Mouse (Mus musculus): ENCODE measurements at regions not wholly inside any gene's neighbourhood (a gene's known extent, or its start where the extent isn't known, plus 50 kb on each side); places are given as distances from the start of the nearest gene placed in this dataset.

- peak; percentile 21 to 29 for DNase-seq
- intact Hi-C loops (cut with DNase I) = no loop called here
Measured at GRCm38 (mm10) chr11:82596801-82597200, 167.3 kb downstream of the Cct6b start.

DNA sequence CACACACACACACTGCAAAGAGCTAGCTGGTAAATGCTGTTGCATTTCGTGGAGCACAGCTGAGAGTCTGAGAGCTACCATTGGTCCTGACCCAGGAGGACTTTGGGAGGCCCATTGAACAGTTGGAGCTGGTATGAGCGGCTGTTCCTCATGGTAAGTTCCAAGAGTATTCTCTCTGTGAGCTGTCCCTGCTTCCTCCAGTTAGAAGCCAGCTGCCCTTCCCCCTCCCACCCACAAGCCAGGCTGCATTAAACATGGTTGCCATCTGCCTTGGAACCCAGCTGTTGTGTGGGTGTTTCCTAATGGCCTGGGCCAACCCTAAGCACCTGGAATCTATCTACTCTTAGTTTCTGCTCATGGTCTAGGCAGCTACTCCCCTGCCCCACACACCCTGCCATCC, 174.4 kb downstream of the Cct6b start:
- intact Hi-C loops (cut with DNase I) = no loop called here
- no peak for DNase-seq

DNA sequence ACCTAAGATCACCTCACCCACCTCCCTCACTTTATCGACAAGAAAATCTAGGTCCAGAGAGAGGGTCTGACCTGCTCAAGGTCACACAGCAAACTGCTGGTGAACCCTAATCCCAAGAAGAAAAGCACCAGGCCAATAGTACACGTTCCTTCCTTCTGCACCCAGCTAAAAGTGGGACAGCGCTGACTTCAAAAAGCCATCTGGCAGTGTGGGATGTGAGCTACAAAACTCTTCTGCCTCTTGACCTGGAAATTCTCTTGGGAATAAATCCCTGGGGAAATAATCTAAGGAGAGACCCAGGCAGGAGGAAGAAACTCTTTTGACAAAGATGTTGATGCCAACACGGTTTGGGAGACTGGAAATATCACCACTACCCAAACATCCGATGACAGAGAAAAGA, 175.4 kb downstream of the Cct6b start:
- intact Hi-C loops (cut with DNase I) = no loop called here
- DNase-seq = no peak

- intact Hi-C loops (cut with DNase I) = no loop called here
Measured at GRCm38 (mm10) chr11:82579841-82580415, 184.2 kb downstream of the Cct6b start.

DNA sequence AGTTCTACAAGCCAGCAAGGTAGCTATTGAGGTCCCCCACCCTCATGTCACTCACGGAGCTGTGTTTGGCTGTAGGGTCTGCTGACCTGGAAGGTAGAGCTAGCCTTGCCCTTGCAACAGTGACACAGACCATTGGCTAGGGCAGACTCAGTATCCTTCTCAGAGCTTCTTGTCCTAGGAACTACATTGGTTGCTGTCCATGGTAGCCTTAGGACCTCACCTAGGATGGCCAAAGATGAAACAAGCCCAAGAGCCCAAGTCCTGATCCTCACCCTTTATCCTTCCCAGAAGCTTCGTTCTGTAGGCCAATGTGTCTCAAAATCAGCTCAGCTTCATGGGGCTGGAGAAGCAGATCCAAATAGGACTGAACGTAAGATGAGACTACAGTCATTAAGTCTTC, 187.3 kb downstream of the Tmem132e start:
- peak in 1 of 2 experiments; percentile 4 for DNase-seq
- intact Hi-C loops (cut with DNase I) = no loop called here

More at GRCm38 (mm10) chr11:82579841-82580415, 184.2 kb downstream of the Cct6b start:
- DNase-seq = no peak

GRCm38 (mm10) chr11:82573126-82573525, 184.4 kb downstream of the Tmem132e start:
- DNase-seq = no peak

GRCm38 (mm10) chr11:82571525-82571924, 182.8 kb downstream of the Tmem132e start:
- peak in 1 of 2 experiments; percentile 4 for DNase-seq
- intact Hi-C loops (cut with DNase I) = no loop called here

More at GRCm38 (mm10) chr11:82573126-82573525, 184.4 kb downstream of the Tmem132e start:
- intact Hi-C loops (cut with DNase I) = no loop called here

- intact Hi-C loops (cut with DNase I) = no loop called here
- DNase-seq = no peak
Measured at GRCm38 (mm10) chr11:82569819-82570218, 181.1 kb downstream of the Tmem132e start.

GRCm38 (mm10) chr11:82568219-82568676, 179.5 kb downstream of the Tmem132e start:
- no peak for DNase-seq
- intact Hi-C loops (cut with DNase I) = no loop called here

GRCm38 (mm10) chr11:82567014-82567685, 178.4 kb downstream of the Tmem132e start:
- no peak for DNase-seq
- intact Hi-C loops (cut with DNase I) = no loop called here

GRCm38 (mm10) chr11:82566092-82566491, 177.4 kb downstream of the Tmem132e start:
- no peak for DNase-seq
- intact Hi-C loops (cut with DNase I) = no loop called here

DNA sequence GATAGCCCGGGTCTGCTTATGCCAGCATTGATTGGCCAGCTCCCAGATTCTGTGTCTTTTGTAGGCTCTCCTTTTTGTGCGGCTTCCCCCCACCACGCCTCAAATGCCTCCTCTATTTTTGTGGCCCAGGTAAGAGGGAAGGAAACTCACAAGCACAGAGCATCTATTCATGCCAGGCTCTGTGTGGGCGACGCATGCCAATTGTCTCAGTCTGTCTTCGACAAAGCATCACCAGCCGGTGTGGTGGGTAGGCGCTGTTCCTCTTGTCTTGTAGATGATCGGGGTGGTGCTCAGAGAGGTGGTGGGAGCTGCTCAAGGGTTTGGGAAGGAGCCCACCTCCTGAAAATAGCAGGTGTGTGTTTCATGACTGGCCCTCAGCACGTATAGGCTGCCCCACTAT, 175.5 kb downstream of the Tmem132e start:
- DNase-seq = no peak
- intact Hi-C loops (cut with DNase I) = no loop called here

DNA sequence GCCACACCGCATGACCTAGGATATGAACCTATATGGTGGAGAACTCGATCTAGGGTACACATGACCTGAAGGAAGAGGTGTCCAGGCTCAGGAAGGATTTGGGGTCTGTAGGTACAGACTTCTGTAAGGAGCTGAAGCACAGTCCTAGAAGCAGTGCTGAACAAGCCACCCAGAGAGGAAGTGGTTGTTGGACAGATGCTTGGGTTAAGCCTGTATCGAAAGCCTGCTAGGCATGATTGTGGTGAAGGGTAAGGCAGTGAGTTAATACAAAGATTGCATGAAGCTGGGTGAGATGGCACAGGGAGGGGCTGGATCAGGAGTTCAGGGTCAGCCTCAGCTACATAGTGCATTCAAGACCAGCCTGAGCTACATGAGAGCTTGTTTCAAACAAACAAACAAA, 153.3 kb downstream of the Tmem132e start:
- DNase-seq = no peak
- intact Hi-C loops (cut with DNase I) = no loop called here

- intact Hi-C loops (cut with DNase I) = no loop called here
- no peak for DNase-seq
Measured at GRCm38 (mm10) chr11:82541376-82541775, 152.7 kb downstream of the Tmem132e start.

DNA sequence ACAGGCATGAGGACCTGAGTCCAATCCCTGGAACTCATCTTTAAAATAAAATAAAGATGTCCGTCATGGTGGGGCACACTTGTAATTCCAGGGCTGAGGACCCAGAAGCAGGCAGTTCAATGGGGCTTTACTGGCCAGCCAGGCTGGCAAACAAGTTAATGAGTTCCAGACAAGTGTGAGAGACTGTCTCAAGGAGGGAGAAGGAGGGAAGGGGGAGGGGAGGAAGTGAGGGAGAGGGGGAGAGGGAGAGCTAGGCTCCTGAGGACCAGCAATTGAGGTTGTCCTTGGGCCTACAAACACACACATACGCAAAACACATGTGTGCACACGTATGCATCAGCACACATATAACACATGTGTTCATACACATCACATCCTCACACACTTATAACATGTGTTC, 149.2 kb downstream of the Tmem132e start:
- no peak for DNase-seq
- intact Hi-C loops (cut with DNase I) = no loop called here

DNA sequence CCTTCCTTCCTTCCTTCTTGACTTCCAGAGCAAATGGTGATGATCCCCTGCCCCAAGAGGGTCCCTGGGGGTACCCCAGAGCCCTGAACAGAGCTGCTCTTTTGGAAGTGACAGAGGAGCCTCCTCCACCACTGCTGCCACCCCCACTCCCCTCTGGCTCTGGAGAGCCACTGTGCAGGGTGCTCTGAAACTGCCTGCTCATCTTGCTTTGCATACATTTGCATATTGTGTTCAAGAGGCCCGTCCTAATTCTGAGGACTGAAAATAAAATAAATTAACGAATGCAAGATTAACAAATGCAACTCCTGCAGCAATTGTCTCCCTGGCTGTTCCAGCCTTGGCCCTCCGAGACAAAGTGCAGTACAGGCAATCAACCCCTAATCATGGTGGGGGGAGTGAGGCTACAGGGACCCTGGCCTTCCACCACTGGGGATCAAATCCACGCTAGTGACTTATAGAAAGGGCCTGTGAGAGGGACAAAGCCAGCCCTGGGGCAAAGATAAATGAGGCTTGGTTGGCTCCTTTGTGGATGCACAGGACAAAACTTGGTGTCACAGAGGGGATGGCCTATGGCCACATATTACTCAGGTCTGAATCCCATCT, 134.6 kb downstream of the Tmem132e start:
- intact Hi-C loops (cut with DNase I) = no loop called here
- no peak for DNase-seq

DNA sequence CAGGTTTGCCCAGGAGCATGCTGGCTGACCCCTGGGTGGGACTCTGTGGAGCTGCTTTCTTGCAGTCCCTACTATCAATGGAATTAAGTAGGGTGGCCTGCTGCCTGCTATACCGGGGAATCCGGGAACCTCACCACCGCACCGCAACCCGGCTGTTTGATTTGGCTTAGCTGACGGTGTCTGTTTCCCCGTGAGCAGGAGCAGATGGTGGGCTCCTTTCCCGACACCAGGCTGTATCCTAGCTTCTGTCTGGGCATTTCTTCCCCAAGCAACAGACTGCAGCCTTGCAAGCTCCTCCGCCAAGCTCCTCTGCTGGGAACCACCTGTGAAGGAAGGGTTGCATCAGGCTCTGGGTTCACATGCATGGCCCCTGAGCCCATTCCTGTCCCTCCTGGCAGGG, 132.7 kb downstream of the Tmem132e start:
- DNase-seq = no peak
- intact Hi-C loops (cut with DNase I) = no loop called here

DNA sequence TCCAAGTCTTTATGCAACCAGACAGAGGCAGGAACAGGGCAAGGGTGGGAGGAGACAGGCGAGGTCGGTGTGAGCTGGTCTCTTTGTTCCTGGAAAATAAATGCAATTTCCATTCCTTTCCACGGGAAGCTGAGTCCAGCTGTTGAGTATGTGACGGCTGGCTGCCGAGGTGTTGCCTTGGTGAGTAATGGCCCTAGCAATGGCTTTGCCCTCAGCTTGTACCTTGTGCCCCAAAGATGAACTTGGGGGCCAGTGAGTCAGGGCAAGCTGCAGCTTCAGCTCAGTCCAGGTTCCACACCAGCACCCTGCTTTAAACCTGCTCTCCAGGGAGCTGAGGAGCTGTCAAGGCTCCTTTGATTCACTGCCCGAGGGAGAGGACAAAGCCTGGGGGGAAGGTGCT, 130.0 kb downstream of the Tmem132e start:
- intact Hi-C loops (cut with DNase I) = no loop called here
- no peak for DNase-seq

- peak; percentile 31 to 58 for DNase-seq
- intact Hi-C loops (cut with DNase I) = no loop called here
Measured at GRCm38 (mm10) chr11:82514526-82515144, 125.9 kb downstream of the Tmem132e start.

DNA sequence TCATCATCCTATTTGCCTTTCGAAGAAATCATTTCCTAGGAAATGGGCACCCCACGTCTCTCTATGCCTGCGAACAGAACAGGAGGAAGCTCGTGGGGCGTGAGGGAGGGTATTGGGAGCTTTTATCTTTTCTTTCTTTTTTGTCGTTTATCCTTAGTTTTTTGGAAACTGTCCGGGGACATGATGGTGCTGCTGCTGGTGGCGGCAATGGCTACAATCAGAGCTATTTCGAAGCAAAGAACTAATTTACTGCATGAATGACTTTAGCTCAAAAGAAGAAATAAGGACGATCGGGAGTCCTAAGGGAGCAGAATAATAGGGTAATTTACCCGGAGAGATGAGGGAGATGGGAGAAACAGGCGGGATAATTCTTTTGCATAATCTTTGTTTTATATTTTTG, 119.9 kb downstream of the Tmem132e start:
- DNase-seq = no peak
- intact Hi-C loops (cut with DNase I) = no loop called here

All from heart, postnatal 10 days (tissue).